Mouse (Mus musculus): Measurements from ENCODE around the gene Inka2. TPM values are rescaled to one million over a fixed set of nuclear protein-coding genes. Genes with fewer than 3 reads are reported as not detected.
"Not testable (repeated sequence)": the region's sequence is repeated elsewhere in the genome, so short reads cannot be mapped to it uniquely, and the experiment has no call there.

Inka2 gene
- total RNA-seq, 2 experiments from 2014 or later: 2.9 to 4.5 TPM

GRCm38 (mm10) chr3:105686394-105687323 lies 17.7 kb upstream of the Inka2 start:
- no peak for DNase-seq
- Histone ChIP-seq H3K4me3 (peak overlapping the region; percentile 99), H3K27ac (peak overlapping the region; percentile 98)
- intact Hi-C loops (cut with DNase I): loop anchor here (1.0 to 5.0 kb wide), 3 partner anchors 40 to 271 kb away; partner anchors contain the start of gene Wdr77
- TF ChIP-seq CTCF (IDR thresholded peaks at IDR 0.05): no peak

- intact Hi-C loops (cut with DNase I): loop anchor here (1.0 to 5.0 kb wide), 3 partner anchors 39 to 270 kb away; partner anchors contain the start of gene Wdr77
- H3K27ac ChIP-seq: peak within 1 kb of the TSS; percentile 98
- peak; percentile 99 for TF ChIP-seq CTCF (IDR thresholded peaks at IDR 0.05)
- peak within 1 kb of the TSS; percentile 99 for H3K4me3 ChIP-seq
- DNase-seq: peak; percentile 96
Measured at GRCm38 (mm10) chr3:105687324-105688060, 16.9 kb upstream of the Inka2 start, which contains the start of gene Ddx20. Gene Ddx20 (minus strand): TSS chr3:105687574.

- Histone ChIP-seq H3K27ac (0 out of 2 replicates have a peak overlapping the region, but pooled peaks have one; percentile 4), H3K4me3 (no peak overlapping the region)
- DNase-seq: no peak
- intact Hi-C loops (cut with DNase I): loop anchor here (5.0 kb wide), 1 partner anchor 269 kb away; the partner anchor contains the start of gene Wdr77
- no peak for TF ChIP-seq CTCF (IDR thresholded peaks at IDR 0.05)
Measured at GRCm38 (mm10) chr3:105688536-105688935, 15.9 kb upstream of the Inka2 start.

GRCm38 (mm10) chr3:105693327-105694080 lies 10.9 kb upstream of the Inka2 start:
- TF ChIP-seq CTCF (IDR thresholded peaks at IDR 0.05): no peak
- Histone ChIP-seq H3K4me3 (no peak overlapping the region), H3K27ac (peak overlapping the region; percentile 82)
- no peak for DNase-seq
- intact Hi-C loops (cut with DNase I): no loop called here

- intact Hi-C loops (cut with DNase I): no loop called here
- H3K4me3 ChIP-seq: peak overlapping the region; percentile 54
- no peak for TF ChIP-seq CTCF (IDR thresholded peaks at IDR 0.05)
Measured at GRCm38 (mm10) chr3:105695476-105696386, 8.7 kb upstream of the Inka2 start.

GRCm38 (mm10) chr3:105696387-105697147 lies 7.8 kb upstream of the Inka2 start:
- peak; percentile 32 for DNase-seq
- intact Hi-C loops (cut with DNase I): no loop called here
- H3K27ac ChIP-seq: peak overlapping the region; percentile 82
- peak overlapping the region; percentile 54 for H3K4me3 ChIP-seq
- no peak for TF ChIP-seq CTCF (IDR thresholded peaks at IDR 0.05)

More at GRCm38 (mm10) chr3:105695476-105696386, 8.7 kb upstream of the Inka2 start:
- peak overlapping the region; percentile 82 for H3K27ac ChIP-seq
- DNase-seq: peak; percentile 40

- no peak for DNase-seq
Measured at GRCm38 (mm10) chr3:105697148-105697441, 7.3 kb upstream of the Inka2 start.

GRCm38 (mm10) chr3:105698311-105698710 lies 6.1 kb upstream of the Inka2 start:
- TF ChIP-seq CTCF (IDR thresholded peaks at IDR 0.05): no peak

More at GRCm38 (mm10) chr3:105697148-105697441, 7.3 kb upstream of the Inka2 start:
- Histone ChIP-seq H3K27ac (peak overlapping the region; percentile 82), H3K4me3 (no peak overlapping the region)
- no peak for TF ChIP-seq CTCF (IDR thresholded peaks at IDR 0.05)
- intact Hi-C loops (cut with DNase I): no loop called here

GRCm38 (mm10) chr3:105699241-105699933 lies 5.0 kb upstream of the Inka2 start:
- DNase-seq: peak; percentile 37
- intact Hi-C loops (cut with DNase I): no loop called here
- Histone ChIP-seq H3K27ac (peak overlapping the region; percentile 73), H3K4me3 (no peak overlapping the region)
- no peak for TF ChIP-seq CTCF (IDR thresholded peaks at IDR 0.05)

More at GRCm38 (mm10) chr3:105698311-105698710, 6.1 kb upstream of the Inka2 start:
- H3K27ac ChIP-seq: peak overlapping the region; percentile 20; the same call in 1 of the 2 replicates
- intact Hi-C loops (cut with DNase I): no loop called here
- no peak for DNase-seq
- no peak overlapping the region for H3K4me3 ChIP-seq

GRCm38 (mm10) chr3:105700786-105701185 lies 3.6 kb upstream of the Inka2 start:
- intact Hi-C loops (cut with DNase I); DNase-seq: not testable (repeated sequence)
- Histone ChIP-seq H3K27ac (peak overlapping the region; percentile 92), H3K4me3 (peak overlapping the region; percentile 18)

Data from gastrocnemius, adult 2 months (tissue).